Mouse (Mus musculus): Measurements from ENCODE around the gene Ankrd2.

DNA sequence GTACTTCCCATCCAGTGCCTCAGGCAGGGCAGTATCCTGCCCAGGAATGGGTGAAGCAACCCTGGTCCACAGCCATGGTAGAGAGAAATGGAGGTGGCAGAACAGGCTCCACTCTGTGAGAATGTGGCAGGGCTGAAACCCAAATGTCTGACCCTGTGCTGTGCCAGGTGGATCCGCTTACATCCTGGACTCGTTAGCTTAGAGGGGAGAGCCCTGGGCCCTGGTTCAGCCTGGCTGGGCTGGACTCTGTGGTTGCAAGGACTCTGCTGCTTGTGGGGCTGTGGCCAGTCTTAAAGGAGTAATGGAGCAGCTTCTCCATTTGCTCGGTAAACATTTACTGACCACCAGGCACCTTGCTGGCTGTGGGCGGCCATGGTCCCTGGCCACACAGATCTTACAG lies 48.6 kb upstream of the Ankrd2 start:
- TF ChIP-seq CTCF (IDR thresholded peaks at IDR 0.05; ENCODE audit: extremely low read depth, insufficient read depth, low read length) (no peak), POLR2A (IDR thresholded peaks at IDR 0.05; ENCODE audit: extremely low read depth, insufficient read depth, low read length) (no peak)
